Mouse (Mus musculus): Measurements from ENCODE around the gene Supt20. TPM values are rescaled to one million over a fixed set of nuclear protein-coding genes. Genes with fewer than 3 reads are reported as not detected.

Supt20 gene
- polyA plus RNA-seq, 1 experiment from 2014 or later, result 92.8 TPM

GRCm38 (mm10) chr3:54769349-54770275, 77.0 kb downstream of the Supt20 start:
- Histone ChIP-seq H3K27me3 (ENCODE audit: control insufficient read depth, insufficient read depth, low read length) (no peaks in the 10 kb centered on the region), H3K9me3 (replicated peaks; ENCODE audit: control insufficient read depth, low read length) (peaks cover 5% of the 10 kb centered on the region; the same call in 1 of the 2 replicates), H3K4me1 (ENCODE audit: control insufficient read depth, insufficient read depth, low read length) (peaks cover 8% of the 10 kb centered on the region), H3K9ac (ENCODE audit: low read length) (no peak overlapping the region), H3K4me2 (ENCODE audit: low read depth, low read length) (no peak overlapping the region), H3K36me3 (ENCODE audit: control insufficient read depth, insufficient read depth, low read length) (no peaks in the 10 kb centered on the region), H3K27ac (ENCODE audit: low read length) (no peak overlapping the region), H3K4me3 (replicated peaks; ENCODE audit: low read length) (no peak overlapping the region)
- WGBS, result 57% methylated on average over 17 of the region's 17 CpGs
- no peak for ATAC-seq (ENCODE audit: insufficient read depth, low FRiP score)

GRCm38 (mm10) chr3:54773613-54774012, 81.0 kb downstream of the Supt20 start:
- no peak overlapping the region for H3K9ac ChIP-seq (ENCODE audit: low read length)
- ATAC-seq (ENCODE audit: insufficient read depth, low FRiP score), result no peak
- no peak overlapping the region for H3K4me3 ChIP-seq (replicated peaks; ENCODE audit: low read length)
- no peak overlapping the region for H3K4me2 ChIP-seq (ENCODE audit: low read depth, low read length)
- no peak overlapping the region for H3K27ac ChIP-seq (ENCODE audit: low read length)
- peaks cover 10% of the 10 kb centered on the region for H3K4me1 ChIP-seq (ENCODE audit: control insufficient read depth, insufficient read depth, low read length)
- no peaks in the 10 kb centered on the region for H3K27me3 ChIP-seq (ENCODE audit: control insufficient read depth, insufficient read depth, low read length)
- 86% methylated on average over 6 of the region's 6 CpGs for WGBS
- no peaks in the 10 kb centered on the region for H3K36me3 ChIP-seq (ENCODE audit: control insufficient read depth, insufficient read depth, low read length)
- H3K9me3 ChIP-seq (replicated peaks; ENCODE audit: control insufficient read depth, low read length), result peaks cover 5% of the 10 kb centered on the region; the same call in 1 of the 2 replicates

- 0 out of 2 replicates have a peak, but pooled peaks have one; percentile 37 for ATAC-seq (ENCODE audit: insufficient read depth, low FRiP score)
- Histone ChIP-seq H3K9me3 (replicated peaks; ENCODE audit: control insufficient read depth, low read length) (peaks cover 5% of the 10 kb centered on the region; the same call in 1 of the 2 replicates), H3K9ac (ENCODE audit: low read length) (no peak overlapping the region), H3K27me3 (ENCODE audit: control insufficient read depth, insufficient read depth, low read length) (no peaks in the 10 kb centered on the region), H3K4me3 (replicated peaks; ENCODE audit: low read length) (no peak overlapping the region), H3K36me3 (ENCODE audit: control insufficient read depth, insufficient read depth, low read length) (no peaks in the 10 kb centered on the region), H3K27ac (ENCODE audit: low read length) (no peak overlapping the region), H3K4me1 (ENCODE audit: control insufficient read depth, insufficient read depth, low read length) (0 out of 2 replicates have a peak, but pooled peaks cover 3% of the 10 kb centered on the region), H3K4me2 (ENCODE audit: low read depth, low read length) (no peak overlapping the region)
- 65% methylated on average over 7 of the region's 7 CpGs for WGBS
Observed at GRCm38 (mm10) chr3:54775989-54776631, 83.5 kb downstream of the Supt20 start.

Other genes with a start within 250 kb of the Supt20 start
- gene Gm21958, start 21.5 kb downstream of the Supt20 start, polyA plus RNA-seq (2015; fragmentation: Nextera tagmentation; extraction: Ambion mirVana), result 0.51 and 0.88 TPM in 2 replicates
- gene Exosc8, start 42.6 kb downstream of the Supt20 start, polyA plus RNA-seq (2015; fragmentation: Nextera tagmentation; extraction: Ambion mirVana), result 87.3 and 90.3 TPM in 2 replicates
- 63.6 and 64.9 TPM in 2 replicates for gene Alg5, start 42.7 kb downstream of the Supt20 start, polyA plus RNA-seq (2015; fragmentation: Nextera tagmentation; extraction: Ambion mirVana)
- gene Smad9, start 62.8 kb downstream of the Supt20 start, polyA plus RNA-seq (2015; fragmentation: Nextera tagmentation; extraction: Ambion mirVana), result 1.1 and 1.3 TPM in 2 replicates
- gene Rfxap, start 115.0 kb downstream of the Supt20 start, polyA plus RNA-seq (2015; fragmentation: Nextera tagmentation; extraction: Ambion mirVana), result 19.0 and 19.4 TPM in 2 replicates
- 0.10 TPM in 2 replicates for gene Sertm1, start 223.1 kb downstream of the Supt20 start, polyA plus RNA-seq (2015; fragmentation: Nextera tagmentation; extraction: Ambion mirVana)

Measured in stomach, embryonic 16.5 days (tissue).